ENCODE assay signal across 9 mouse cellular contexts in genomic region chr11:102393719-102394420, GRCm38 (mm10). TPM values are rescaled to one million over a fixed set of nuclear protein-coding genes. Genes with fewer than 3 reads are reported as not detected.
DNase-seq lines count a peak whose midpoint lies in the region; ATAC-seq lines count a peak whose summit lies in the region.
"Had no signal": no experiment of that assay in that cellular context is flagged by ENCODE, and none has a peak within 500 bp of the region (broad histone marks: within the 10 kb centered on the region; RNA-seq: fewer than 3 reads in every experiment).

No protein-coding gene starts in this region.

- peak overlapping the region; percentile 50 for H3K9ac ChIP-seq in kidney, embryonic 16.5 days (replicated peaks; ENCODE audit: low read length)
- H3K9ac ChIP-seq in embryonic facial prominence, embryonic 11.5 days (replicated peaks; ENCODE audit: low read length): peak overlapping the region; percentile 50
- peak overlapping the region; percentile 58 for H3K9ac ChIP-seq in intestine, embryonic 16.5 days (ENCODE audit: low read depth, low read length)
- peak overlapping the region; percentile 93 for H3K9ac ChIP-seq in midbrain, embryonic 14.5 days (replicated peaks; ENCODE audit: low read length)

- no peak; the same call in 1 of the 2 replicates for ATAC-seq in kidney, embryonic 16.5 days (ENCODE audit: low FRiP score, low TSS enrichment)
- ATAC-seq in embryonic facial prominence, embryonic 11.5 days (replicated peaks; ENCODE audit: insufficient number of reproducible peaks, low FRiP score, low TSS enrichment, low read depth): 0 out of 2 replicates have a peak, but pooled peaks have one; percentile 24
- ATAC-seq in intestine, embryonic 16.5 days: peak; percentile 31
- peak; percentile 49 for ATAC-seq in midbrain, embryonic 14.5 days (ENCODE audit: low FRiP score, low TSS enrichment)

- H3K4me1 ChIP-seq in kidney, embryonic 16.5 days (ENCODE audit: insufficient read depth, low read length): peaks cover 21% of the 10 kb centered on the region
- H3K4me1 ChIP-seq in embryonic facial prominence, embryonic 11.5 days (ENCODE audit: control insufficient read depth, insufficient read depth, low read length): peaks cover 4% of the 10 kb centered on the region; the same call in 1 of the 2 replicates
- peaks cover 25% of the 10 kb centered on the region for H3K4me1 ChIP-seq in intestine, embryonic 16.5 days (ENCODE audit: control insufficient read depth, insufficient read depth, low read length)
- peaks cover 50% of the 10 kb centered on the region for H3K4me1 ChIP-seq in midbrain, embryonic 14.5 days (ENCODE audit: control insufficient read depth, insufficient read depth, low read length)

- no peak for DNase-seq in kidney, postnatal 36 days
- DNase-seq in T-cell, adult 2 months (ENCODE audit: low spot score): peak; percentile 2
- no peak for DNase-seq in embryonic facial prominence, embryonic 11.5 days (ENCODE audit: low spot score)
- peak; percentile 82 for DNase-seq in midbrain, embryonic 14.5 days
- no peak for DNase-seq in ovary, adult 18-20 months (ENCODE audit: low spot score)
- DNase-seq in kidney, postnatal 10 days: no peak

- peaks cover 21% of the 10 kb centered on the region for H3K27me3 ChIP-seq in kidney, embryonic 16.5 days (ENCODE audit: insufficient read depth, low read length)
- H3K27me3 ChIP-seq in embryonic facial prominence, embryonic 11.5 days (ENCODE audit: control insufficient read depth, insufficient read depth, low read length): peaks cover 5% of the 10 kb centered on the region; the same call in 1 of the 2 replicates
- peaks cover 12% of the 10 kb centered on the region; the same call in 1 of the 2 replicates for H3K27me3 ChIP-seq in intestine, embryonic 16.5 days (replicated peaks; ENCODE audit: control insufficient read depth, insufficient read depth, low read length)
- H3K27me3 ChIP-seq in midbrain, embryonic 14.5 days (ENCODE audit: control insufficient read depth, insufficient read depth, low read length): no peaks in the 10 kb centered on the region

- no peaks in the 10 kb centered on the region for H3K9me3 ChIP-seq in kidney, embryonic 16.5 days (ENCODE audit: low read length)
- no peaks in the 10 kb centered on the region for H3K9me3 ChIP-seq in embryonic facial prominence, embryonic 11.5 days (replicated peaks; ENCODE audit: control insufficient read depth, low read length)
- H3K9me3 ChIP-seq in intestine, embryonic 16.5 days (ENCODE audit: control insufficient read depth, low read length): no peaks in the 10 kb centered on the region
- no peaks in the 10 kb centered on the region for H3K9me3 ChIP-seq in midbrain, embryonic 14.5 days (ENCODE audit: control insufficient read depth, low read length)

- no peaks in the 10 kb centered on the region for H3K36me3 ChIP-seq in kidney, embryonic 16.5 days (ENCODE audit: insufficient read depth, low read length)
- no peaks in the 10 kb centered on the region for H3K36me3 ChIP-seq in embryonic facial prominence, embryonic 11.5 days (replicated peaks; ENCODE audit: control insufficient read depth, insufficient read depth, low read depth, low read length)
- no peaks in the 10 kb centered on the region for H3K36me3 ChIP-seq in intestine, embryonic 16.5 days (ENCODE audit: control insufficient read depth, insufficient read depth, low read length)
- peaks cover 6% of the 10 kb centered on the region for H3K36me3 ChIP-seq in midbrain, embryonic 14.5 days (ENCODE audit: control insufficient read depth, insufficient read depth, low read length)

- H3K4me2 ChIP-seq in kidney, embryonic 16.5 days (replicated peaks; ENCODE audit: low read depth, low read length): peak overlapping the region; percentile 92
- H3K4me2 ChIP-seq in embryonic facial prominence, embryonic 11.5 days (ENCODE audit: low read depth, low read length): peak overlapping the region; percentile 95
- peak overlapping the region; percentile 95 for H3K4me2 ChIP-seq in intestine, embryonic 16.5 days (ENCODE audit: low read depth, low read length)
- peak overlapping the region; percentile 95 for H3K4me2 ChIP-seq in midbrain, embryonic 14.5 days (ENCODE audit: low read length)

- peak overlapping the region; percentile 45 for H3K4me3 ChIP-seq in kidney, embryonic 16.5 days (ENCODE audit: low read length)
- peak overlapping the region; percentile 46 for H3K4me3 ChIP-seq in embryonic facial prominence, embryonic 11.5 days (ENCODE audit: low read depth, low read length)
- peak overlapping the region; percentile 50 for H3K4me3 ChIP-seq in intestine, embryonic 16.5 days (ENCODE audit: low read length)
- peak overlapping the region; percentile 89 for H3K4me3 ChIP-seq in midbrain, embryonic 14.5 days (replicated peaks; ENCODE audit: low read depth, low read length)

- WGBS in kidney, embryonic 16.5 days: 8% methylated on average over 17 of the region's 17 CpGs
- WGBS in embryonic facial prominence, embryonic 11.5 days: 6% methylated on average over 17 of the region's 17 CpGs
- WGBS in intestine, embryonic 16.5 days: 10% methylated on average over 17 of the region's 17 CpGs
- 5% methylated on average over 17 of the region's 17 CpGs for whole genome bisulfite sequencing in midbrain, embryonic 14.5 days

- no peak overlapping the region for H3K27ac ChIP-seq in kidney, embryonic 16.5 days (ENCODE audit: low read length)
- H3K27ac ChIP-seq in embryonic facial prominence, embryonic 11.5 days (replicated peaks; ENCODE audit: low read depth, low read length): 0 out of 2 replicates have a peak overlapping the region, but pooled peaks have one; percentile 20
- 0 out of 2 replicates have a peak overlapping the region, but pooled peaks have one; percentile 2 for H3K27ac ChIP-seq in intestine, embryonic 16.5 days (ENCODE audit: low read length)
- H3K27ac ChIP-seq in midbrain, embryonic 14.5 days (replicated peaks; ENCODE audit: low read depth, low read length): peak overlapping the region; percentile 96
- H3K27ac ChIP-seq: macrophage had no signal

RNA-seq across cellular contexts. Expression of gene Rundc3a, which starts 0.7 kb away (rescaled TPM):
- 3.3 and 3.9 TPM in 2 replicates for polyA plus RNA-seq in kidney, embryonic 16.5 days (2015; fragmentation: Nextera tagmentation; extraction: Ambion mirVana)
- 11.8 and 12.1 TPM in 2 replicates for polyA plus RNA-seq in embryonic facial prominence, embryonic 11.5 days (2014; fragmentation: Nextera tagmentation; extraction: Ambion mirVana)
- 6.0 and 6.8 TPM in 2 replicates for polyA plus RNA-seq in intestine, embryonic 16.5 days (2015; fragmentation: Nextera tagmentation; extraction: Ambion mirVana)
- 113 and 165 TPM in 2 replicates for polyA plus RNA-seq in midbrain, embryonic 14.5 days (2014; fragmentation: Nextera tagmentation; extraction: Ambion mirVana)

RNA-seq across cellular contexts. Expression of gene Slc25a39, which starts 13.9 kb away (rescaled TPM):
- polyA plus RNA-seq in kidney, embryonic 16.5 days (2015; fragmentation: Nextera tagmentation; extraction: Ambion mirVana): 337 and 360 TPM in 2 replicates
- 168 and 185 TPM in 2 replicates for polyA plus RNA-seq in embryonic facial prominence, embryonic 11.5 days (2014; fragmentation: Nextera tagmentation; extraction: Ambion mirVana)
- 366 and 376 TPM in 2 replicates for polyA plus RNA-seq in intestine, embryonic 16.5 days (2015; fragmentation: Nextera tagmentation; extraction: Ambion mirVana)
- 132 and 144 TPM in 2 replicates for polyA plus RNA-seq in midbrain, embryonic 14.5 days (2014; fragmentation: Nextera tagmentation; extraction: Ambion mirVana)

RNA-seq across cellular contexts. Expression of gene Slc4a1, which starts 27.9 kb away (rescaled TPM):
- polyA plus RNA-seq in kidney, embryonic 16.5 days (2015; fragmentation: Nextera tagmentation; extraction: Ambion mirVana): 9.0 and 9.6 TPM in 2 replicates
- polyA plus RNA-seq in embryonic facial prominence, embryonic 11.5 days (2014; fragmentation: Nextera tagmentation; extraction: Ambion mirVana): 25.8 and 28.5 TPM in 2 replicates
- polyA plus RNA-seq in intestine, embryonic 16.5 days (2015; fragmentation: Nextera tagmentation; extraction: Ambion mirVana): 11.2 and 19.3 TPM in 2 replicates
- 0.51 and 2.3 TPM in 2 replicates for polyA plus RNA-seq in midbrain, embryonic 14.5 days (2014; fragmentation: Nextera tagmentation; extraction: Ambion mirVana)
- polyA plus RNA-seq: macrophage had no signal

RNA-seq across cellular contexts. Expression of gene Grn, which starts 36.2 kb away (rescaled TPM):
- polyA plus RNA-seq in kidney, embryonic 16.5 days (2015; fragmentation: Nextera tagmentation; extraction: Ambion mirVana): 208 and 213 TPM in 2 replicates
- polyA plus RNA-seq in embryonic facial prominence, embryonic 11.5 days (2014; fragmentation: Nextera tagmentation; extraction: Ambion mirVana): 38.8 and 52.0 TPM in 2 replicates
- polyA plus RNA-seq in intestine, embryonic 16.5 days (2015; fragmentation: Nextera tagmentation; extraction: Ambion mirVana): 221 and 245 TPM in 2 replicates
- polyA plus RNA-seq in midbrain, embryonic 14.5 days (2014; fragmentation: Nextera tagmentation; extraction: Ambion mirVana): 33.1 and 45.5 TPM in 2 replicates

RNA-seq across cellular contexts. Expression of gene Fam171a2, which starts 53.6 kb away (rescaled TPM):
- 5.3 and 5.8 TPM in 2 replicates for polyA plus RNA-seq in kidney, embryonic 16.5 days (2015; fragmentation: Nextera tagmentation; extraction: Ambion mirVana)
- 8.6 and 8.8 TPM in 2 replicates for polyA plus RNA-seq in embryonic facial prominence, embryonic 11.5 days (2014; fragmentation: Nextera tagmentation; extraction: Ambion mirVana)
- 0.86 and 1.8 TPM in 2 replicates for polyA plus RNA-seq in intestine, embryonic 16.5 days (2015; fragmentation: Nextera tagmentation; extraction: Ambion mirVana)
- polyA plus RNA-seq in midbrain, embryonic 14.5 days (2014; fragmentation: Nextera tagmentation; extraction: Ambion mirVana): 28.6 and 50.4 TPM in 2 replicates
- polyA plus RNA-seq: macrophage had no signal

Comparison
In these comparisons a context has a peak if more than half of its experiments do, and no peak if none do; other contexts are left out.
1. DNase-seq: peak in T-cell, adult 2 months (single experiment) and midbrain, embryonic 14.5 days (single experiment); none in kidney, postnatal 36 days (0 of 2), embryonic facial prominence, embryonic 11.5 days (single experiment), ovary, adult 18-20 months (single experiment) and kidney, postnatal 10 days (single experiment).
2. Peak in every context shown above with its lines, with median percentiles within 50 percentile points of each other: H3K4me2 ChIP-seq, H3K4me3 ChIP-seq and H3K9ac ChIP-seq.